Mouse (Mus musculus): ENCODE results near the gene Phgr1.

The Phgr1 gene

GRCm38 (mm10) chr2:118778418-118778817 lies 5.8 kb downstream of the Phgr1 start:
- in situ Hi-C loops (cut with MboI, MseI): no loop called here

GRCm38 (mm10) chr2:118779065-118779464 lies 6.5 kb downstream of the Phgr1 start:
- in situ Hi-C loops (cut with MboI, MseI): no loop called here

GRCm38 (mm10) chr2:118779504-118780480 lies 7.2 kb downstream of the Phgr1 start, which contains the start of gene Disp2:
Gene Disp2, plus strand, starts transcription at chr2:118779719.
- in situ Hi-C loops (cut with MboI, MseI): no loop called here

DNA sequence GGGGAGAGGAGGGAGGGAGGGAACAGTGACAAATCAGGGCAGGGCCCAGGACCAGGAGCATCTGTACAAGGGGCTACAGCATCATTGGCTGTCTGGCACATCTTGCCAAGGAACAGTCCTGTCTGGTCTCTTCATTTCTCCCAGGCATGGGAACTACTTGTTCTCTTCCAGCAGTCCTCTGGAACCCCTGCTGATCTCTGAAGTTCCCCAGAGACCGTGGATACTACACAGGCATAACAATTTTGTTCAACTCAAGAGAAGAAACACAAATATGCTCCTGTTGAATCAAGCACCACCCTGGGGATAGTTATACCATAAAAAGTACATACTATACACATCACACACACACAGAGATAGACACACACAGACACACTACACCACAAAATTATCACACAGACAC lies 8.5 kb downstream of the Phgr1 start:
- in situ Hi-C loops (cut with MboI, MseI): no loop called here

DNA sequence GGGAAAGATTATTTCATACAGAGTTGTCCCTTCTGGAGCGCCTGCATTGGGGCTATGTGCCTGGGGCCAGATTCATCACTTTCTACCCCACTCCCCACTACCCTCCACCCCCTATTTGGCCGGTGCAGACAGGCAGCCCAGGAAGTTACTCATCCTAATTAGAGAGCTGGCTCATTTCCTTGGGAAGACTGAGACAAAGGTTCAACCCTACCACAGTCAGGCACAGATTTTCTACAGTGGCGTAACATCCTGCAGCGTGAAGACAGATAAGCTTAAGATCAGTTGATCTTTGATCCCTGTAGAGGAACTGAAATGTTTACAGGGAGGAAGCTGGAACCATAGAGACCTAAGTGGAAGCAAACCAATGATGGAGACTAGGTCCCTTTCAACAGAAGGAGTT lies 9.7 kb downstream of the Phgr1 start:
- in situ Hi-C loops (cut with MboI, MseI): no loop called here

GRCm38 (mm10) chr2:118783093-118783492 lies 10.5 kb downstream of the Phgr1 start:
- in situ Hi-C loops (cut with MboI, MseI): no loop called here

- in situ Hi-C loops (cut with MboI, MseI): no loop called here
Observed at GRCm38 (mm10) chr2:118783663-118784062, 11.1 kb downstream of the Phgr1 start.

- in situ Hi-C loops (cut with MboI, MseI): no loop called here
Observed at GRCm38 (mm10) chr2:118786525-118786924, 14.0 kb downstream of the Phgr1 start.

- in situ Hi-C loops (cut with MboI, MseI): no loop called here
Observed at GRCm38 (mm10) chr2:118789501-118789900, 16.9 kb downstream of the Phgr1 start.

GRCm38 (mm10) chr2:118790221-118790550 lies 17.6 kb downstream of the Phgr1 start:
- in situ Hi-C loops (cut with MboI, MseI): no loop called here

- in situ Hi-C loops (cut with MboI, MseI): no loop called here
Observed at GRCm38 (mm10) chr2:118790551-118791525, 18.3 kb downstream of the Phgr1 start.

DNA sequence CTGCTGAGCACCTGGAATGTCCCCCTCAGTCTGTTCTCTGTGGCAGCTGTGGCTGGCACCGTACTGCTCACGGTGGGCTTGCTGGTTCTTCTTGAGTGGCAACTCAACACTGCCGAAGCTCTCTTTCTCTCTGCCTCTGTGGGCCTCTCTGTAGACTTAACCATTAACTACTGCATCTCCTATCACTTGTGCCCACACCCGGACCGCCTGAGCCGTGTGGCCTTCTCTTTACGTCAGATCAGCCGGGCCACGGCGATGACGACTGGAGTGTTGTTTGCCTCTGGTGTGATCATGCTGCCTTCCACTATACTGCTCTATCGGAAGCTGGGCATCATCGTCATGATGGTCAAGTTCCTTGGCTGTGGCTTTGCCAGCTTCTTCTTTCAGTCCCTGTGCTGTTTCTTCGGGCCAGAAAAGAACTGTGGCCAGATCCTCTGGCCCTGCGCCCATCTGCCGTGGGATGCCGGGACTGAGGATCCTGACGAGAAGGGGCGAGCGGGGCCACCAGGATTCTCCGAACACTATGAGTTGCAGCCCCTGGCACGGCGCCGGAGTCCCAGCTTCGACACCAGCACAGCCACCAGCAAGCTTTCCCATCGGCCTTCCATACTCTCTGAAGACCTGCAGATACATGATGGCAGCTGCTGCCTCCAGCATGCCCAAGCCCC lies 19.2 kb downstream of the Phgr1 start:
- in situ Hi-C loops (cut with MboI, MseI): no loop called here

GRCm38 (mm10) chr2:118792259-118792613 lies 19.7 kb downstream of the Phgr1 start:
- in situ Hi-C loops (cut with MboI, MseI): no loop called here

- in situ Hi-C loops (cut with MboI, MseI): no loop called here
Observed at GRCm38 (mm10) chr2:118793636-118794035, 21.1 kb downstream of the Phgr1 start.

DNA sequence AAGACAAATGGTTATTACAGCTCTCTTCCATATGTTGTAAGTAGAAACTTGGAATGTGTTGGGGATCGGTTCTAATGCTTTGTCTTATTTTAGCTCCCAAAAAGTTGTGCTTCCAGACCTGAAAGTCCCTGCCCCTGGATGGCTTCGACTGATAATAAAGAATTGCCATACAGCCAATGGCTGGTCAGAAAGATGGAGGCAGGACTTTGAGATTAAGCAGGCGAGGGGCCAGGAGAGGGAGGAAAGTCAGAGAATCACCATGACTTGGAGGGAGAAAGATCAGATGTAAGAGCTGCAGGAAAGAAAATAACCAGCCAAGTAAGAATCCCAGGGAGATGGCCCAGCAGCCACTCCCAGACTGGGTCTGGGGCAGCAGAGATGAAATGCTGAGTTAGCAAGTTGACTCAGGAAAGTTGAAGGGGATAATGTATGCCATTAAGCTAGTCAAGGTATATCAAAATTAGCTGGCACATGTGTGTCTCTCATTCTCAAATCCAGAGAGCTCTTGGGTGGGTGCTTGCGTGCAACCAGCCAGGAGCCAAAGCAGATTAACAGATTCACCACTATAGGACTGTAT lies 30.1 kb downstream of the Phgr1 start:
- in situ Hi-C loops (cut with MboI, MseI): no loop called here

GRCm38 (mm10) chr2:118804474-118804873 lies 31.9 kb downstream of the Phgr1 start:
- in situ Hi-C loops (cut with MboI, MseI): no loop called here

DNA sequence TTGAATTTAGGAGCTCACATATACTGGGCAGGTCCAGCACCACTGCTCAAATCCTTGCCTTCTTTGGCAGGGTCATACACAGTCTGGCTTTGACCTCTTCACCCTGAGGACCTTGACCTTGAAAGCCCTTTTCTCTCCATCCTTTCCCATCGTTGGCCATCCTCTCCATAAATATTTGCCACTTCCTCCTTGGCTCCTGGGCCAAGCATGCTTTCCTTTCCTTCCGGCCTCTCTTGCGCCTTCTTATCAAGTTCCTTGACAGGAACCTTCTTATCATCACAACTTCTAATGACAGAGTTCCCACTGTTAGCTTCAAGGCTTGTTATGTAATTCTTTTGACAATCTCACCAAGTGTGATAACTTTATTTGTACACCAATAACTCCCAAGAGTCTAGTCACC lies 32.6 kb downstream of the Phgr1 start:
- in situ Hi-C loops (cut with MboI, MseI): no loop called here

DNA sequence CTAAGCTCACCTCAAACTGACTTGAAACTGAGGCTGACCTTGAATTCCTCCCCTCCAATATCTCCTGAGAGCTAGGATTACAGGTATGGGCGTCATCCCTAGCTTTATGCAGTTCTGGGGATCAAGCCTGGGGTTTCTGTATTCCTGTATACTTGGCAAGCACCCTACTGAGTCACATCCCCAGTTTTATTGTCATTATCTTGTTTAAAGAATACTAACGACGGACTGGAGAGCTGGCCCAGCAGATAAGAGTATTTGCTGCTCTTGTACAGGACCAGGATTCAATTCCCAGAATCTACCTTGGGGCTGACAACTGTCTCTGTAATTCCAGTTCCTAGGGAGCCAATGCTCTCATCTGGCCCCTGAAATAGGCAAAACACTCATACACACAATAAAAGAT lies 33.2 kb downstream of the Phgr1 start:
- in situ Hi-C loops (cut with MboI, MseI): no loop called here

GRCm38 (mm10) chr2:118806860-118807259 lies 34.3 kb downstream of the Phgr1 start:
- in situ Hi-C loops (cut with MboI, MseI): no loop called here

DNA sequence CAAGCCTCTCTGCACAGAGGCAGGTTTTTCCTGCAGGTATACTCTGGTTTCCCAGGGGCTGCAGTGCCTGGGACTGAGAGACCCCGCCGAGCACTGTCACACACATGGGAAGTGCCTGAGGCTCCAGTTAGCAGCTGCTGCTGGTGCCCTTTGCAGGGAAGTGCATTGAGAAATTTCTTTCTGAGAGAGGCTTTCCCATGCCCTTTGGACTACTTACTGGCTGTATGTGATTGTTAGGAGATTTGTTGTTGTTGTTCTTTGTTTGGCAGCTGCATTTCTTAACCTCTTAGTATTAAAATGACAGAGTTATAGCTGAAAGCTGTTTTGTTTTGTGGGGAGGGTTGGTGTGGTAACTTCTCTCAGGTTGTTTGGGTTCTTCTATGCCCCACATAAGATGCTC lies 38.3 kb downstream of the Phgr1 start:
- in situ Hi-C loops (cut with MboI, MseI): no loop called here

DNA sequence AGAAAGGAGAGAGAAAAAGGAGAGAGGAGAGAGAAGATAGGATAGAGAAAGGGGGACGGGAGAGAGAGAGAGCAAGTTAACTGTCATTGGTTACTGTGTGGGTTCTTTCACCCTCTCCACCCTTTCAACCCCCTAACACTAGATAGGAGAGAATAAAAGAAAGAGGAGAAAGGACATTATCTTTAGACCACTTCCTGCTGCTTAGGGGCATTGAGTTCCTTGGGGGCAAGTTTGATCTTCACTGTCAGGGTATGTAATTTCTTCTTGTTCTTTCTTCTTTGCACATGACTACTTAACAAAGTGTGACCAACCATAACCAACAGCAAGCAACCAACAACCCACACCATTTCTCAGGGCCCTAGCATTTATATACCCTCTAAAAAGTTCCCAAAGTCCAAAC lies 40.2 kb downstream of the Phgr1 start:
- in situ Hi-C loops (cut with MboI, MseI): no loop called here
